Mouse (Mus musculus) bone marrow, adult 2 months (tissue): ENCODE data around the gene Krt80. TPM values are rescaled to one million over a fixed set of nuclear protein-coding genes. Genes with fewer than 3 reads are reported as not detected.

Experiments used
- H3K27ac ChIP-seq: fragments of 200-500 bp; 2 replicates; pipeline ENCODE4 v1.5.1; 2012; ENCODE audit warnings: low read depth, mild to moderate bottlenecking, control low read depth, inconsistent platforms, low read length; ENCODE audit not compliant: control insufficient read depth, poor library complexity, insufficient read depth
- H3K4me1 ChIP-seq: fragments of 200-500 bp; 2 replicates; pipeline ENCODE4 v1.6.1; 2011; ENCODE audit warnings: low read length; ENCODE audit not compliant: control insufficient read depth, insufficient read depth
- H3K4me3 ChIP-seq: fragments of 200-500 bp; replicated peaks from 2 replicates; pipeline ENCODE3; 2011; ENCODE audit warnings: mild to moderate bottlenecking, low read depth, low read length, control low read depth; ENCODE audit not compliant: control insufficient read depth
- CTCF ChIP-seq: fragments of 200-500 bp; IDR thresholded peaks from 2 replicates; pipeline ENCODE4 v1.5.1; 2011; ENCODE audit warnings: low read length, control low read depth; ENCODE audit not compliant: control insufficient read depth, insufficient read depth
- POLR2A ChIP-seq: fragments of 200-500 bp; IDR thresholded peaks from 2 replicates; pipeline ENCODE4 v1.6.1; 2011; ENCODE audit warnings: low read depth, mild to moderate bottlenecking, control low read depth, low read length, borderline replicate concordance; ENCODE audit not compliant: control insufficient read depth
- WGBS: fragments of 180-500 bp; shearing (Covaris S2); methylation state at CpG from one replicate; pipeline ENCODE4 v1.1.7; 2018; 5-methylcytosine and 5-hydroxymethylcytosine counted together
- polyA plus RNA-seq: library from polyadenylated mRNA; stranded (reverse); fragments of >200 nt; gene quantifications from 2 replicates; pipeline ENCODE4 v1.2.4, GENCODE M21; 2011; ENCODE audit warnings: low replicate concordance; ENCODE audit not compliant: missing spikeins, insufficient read depth, insufficient read length

Gene Krt80
- polyA plus RNA-seq, 1 experiment, result 3.5 TPM

DNA sequence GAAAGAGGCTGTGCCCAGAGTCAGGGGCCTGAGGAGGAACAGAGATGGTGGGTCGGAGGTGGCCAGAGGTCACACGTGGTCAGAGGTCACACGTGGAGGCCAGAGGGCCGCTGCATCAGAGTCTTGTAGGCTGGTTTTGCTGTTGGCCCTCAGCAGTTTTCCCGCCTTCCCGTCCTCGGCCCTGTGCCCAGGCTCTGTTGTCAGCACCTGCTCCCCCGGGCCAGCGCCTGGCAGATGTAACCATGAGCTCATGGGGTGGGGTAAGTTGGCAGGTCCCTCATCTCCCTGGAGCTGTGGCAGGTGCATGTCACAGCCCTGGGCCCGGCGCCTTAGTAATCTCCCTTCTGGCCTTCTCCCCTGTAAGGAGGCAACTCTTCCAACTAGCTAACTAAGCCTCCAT lies 12.8 kb upstream of the Krt80 start:
- WGBS, result 87% methylated on average over 11 of the region's 11 CpGs
- Histone ChIP-seq H3K27ac (no peak overlapping the region), H3K4me3 (no peak overlapping the region), H3K4me1 (peaks cover 13% of the 10 kb centered on the region; the same call in 1 of the 2 replicates)
- TF ChIP-seq CTCF (no peak), POLR2A (no peak)

DNA sequence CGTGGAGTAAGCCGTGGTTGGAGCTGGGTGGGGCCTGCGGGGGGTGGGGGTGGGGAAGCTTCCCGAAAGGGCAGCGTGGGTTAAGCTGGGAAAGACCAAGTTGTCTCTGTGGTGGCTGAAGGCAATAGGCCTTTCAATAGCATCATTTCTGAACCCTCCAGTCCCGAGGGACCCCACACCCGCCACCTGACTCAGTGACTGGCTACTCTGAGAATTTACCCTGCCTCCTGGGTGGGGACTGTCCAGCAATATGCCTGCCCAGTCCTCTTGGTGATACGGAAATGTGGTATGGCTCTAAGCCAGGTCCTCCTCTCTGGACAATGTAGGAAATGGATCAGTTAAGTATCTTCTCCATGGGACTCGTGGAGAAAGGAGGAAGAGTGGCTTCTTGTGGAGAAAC lies 11.8 kb upstream of the Krt80 start:
- WGBS, result 39% methylated on average over 9 of the region's 9 CpGs
- TF ChIP-seq CTCF (no peak), POLR2A (no peak)
- Histone ChIP-seq H3K4me1 (peaks cover 15% of the 10 kb centered on the region; the same call in 1 of the 2 replicates), H3K27ac (no peak overlapping the region), H3K4me3 (no peak overlapping the region)

DNA sequence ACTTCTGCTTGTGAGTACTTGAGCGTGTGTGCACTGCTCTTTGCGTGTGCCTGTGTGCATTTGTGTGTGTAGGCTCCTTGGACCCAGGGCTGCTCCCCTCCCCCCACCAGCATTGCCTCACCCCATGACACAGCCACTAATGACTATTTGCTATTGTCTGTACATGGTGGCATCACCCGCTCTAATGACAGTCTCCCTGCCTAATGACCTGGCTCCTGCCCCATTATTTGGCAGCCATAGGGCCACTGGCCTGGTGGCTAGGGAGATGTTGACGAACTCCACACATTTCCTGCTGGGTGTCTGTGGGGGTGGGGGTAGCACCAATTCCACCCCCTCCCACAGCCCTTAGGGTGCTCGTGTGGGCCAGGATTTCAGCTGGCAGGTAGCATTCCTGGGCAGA lies 8.7 kb upstream of the Krt80 start:
- 72% methylated on average over 5 of the region's 5 CpGs for WGBS
- no peak for TF ChIP-seq POLR2A
- TF ChIP-seq CTCF, result no peak
- H3K27ac ChIP-seq, result peak overlapping the region; percentile 68

DNA sequence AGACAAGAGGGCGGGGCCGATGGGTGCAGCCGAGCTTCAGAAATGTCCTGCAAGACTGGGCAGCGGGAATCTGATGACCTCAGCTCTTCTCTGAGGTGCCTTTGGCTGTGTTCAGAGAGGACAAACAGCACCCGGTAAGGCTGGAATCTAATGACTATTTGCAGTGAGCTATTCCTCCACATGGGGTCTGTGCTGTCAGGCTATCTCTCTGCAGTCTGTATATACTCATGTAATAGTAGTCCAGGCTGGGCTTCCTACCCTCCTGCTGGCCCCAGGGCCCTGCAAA lies 6.8 kb upstream of the Krt80 start:
- peaks cover 17% of the 10 kb centered on the region for H3K4me1 ChIP-seq
- no peak overlapping the region for H3K27ac ChIP-seq
- TF ChIP-seq CTCF (no peak), POLR2A (no peak)
- no peak overlapping the region for H3K4me3 ChIP-seq
- WGBS, result 53% methylated on average over 5 of the region's 5 CpGs

More for the DNA sequence above, 8.7 kb upstream of the Krt80 start:
- peaks cover 16% of the 10 kb centered on the region; the same call in 1 of the 2 replicates for H3K4me1 ChIP-seq
- H3K4me3 ChIP-seq, result no peak overlapping the region

DNA sequence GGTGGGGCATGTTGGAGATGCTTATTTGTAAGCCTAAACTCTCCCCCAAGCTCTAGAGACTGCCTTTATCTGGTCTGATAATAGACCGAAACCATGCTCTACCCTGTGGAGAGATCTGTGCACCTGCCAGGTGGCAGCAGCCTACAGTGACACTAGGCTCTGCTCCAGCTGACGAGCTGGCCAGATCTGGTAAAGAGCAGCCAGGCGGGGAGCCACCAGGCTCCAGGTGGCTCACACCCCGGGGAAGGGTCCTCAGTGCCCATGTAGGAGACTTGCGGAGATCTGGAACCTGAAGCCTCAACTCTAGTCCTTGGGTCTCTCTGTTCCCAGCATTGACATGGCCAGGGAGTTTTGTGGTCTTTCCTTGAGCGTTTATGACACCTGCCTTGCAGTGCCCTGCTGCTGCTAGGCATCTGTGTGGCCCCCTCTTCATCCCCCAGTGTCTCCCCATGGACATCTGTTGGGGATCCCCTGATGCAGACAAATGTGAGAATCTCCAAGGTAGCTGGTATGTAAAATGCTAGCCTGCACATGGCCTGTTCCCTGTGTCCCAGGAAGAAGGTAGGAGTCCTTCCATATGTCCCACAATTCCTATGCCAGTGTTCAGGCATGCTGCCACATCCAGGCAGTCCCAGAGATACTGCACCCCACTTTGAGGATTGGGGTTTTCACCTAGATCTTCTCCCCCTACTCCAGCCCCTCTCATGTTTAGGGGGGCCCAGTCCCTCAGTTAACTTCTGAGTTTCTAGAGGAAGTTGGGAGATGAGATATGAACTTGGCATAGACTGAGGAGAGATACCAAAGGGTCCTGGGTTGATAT lies 6.2 kb upstream of the Krt80 start:
- Histone ChIP-seq H3K4me1 (peaks cover 21% of the 10 kb centered on the region), H3K4me3 (no peak overlapping the region), H3K27ac (peak overlapping the region; percentile 75)
- TF ChIP-seq POLR2A (no peak), CTCF (no peak)
- 47% methylated on average over 6 of the region's 6 CpGs for WGBS

DNA sequence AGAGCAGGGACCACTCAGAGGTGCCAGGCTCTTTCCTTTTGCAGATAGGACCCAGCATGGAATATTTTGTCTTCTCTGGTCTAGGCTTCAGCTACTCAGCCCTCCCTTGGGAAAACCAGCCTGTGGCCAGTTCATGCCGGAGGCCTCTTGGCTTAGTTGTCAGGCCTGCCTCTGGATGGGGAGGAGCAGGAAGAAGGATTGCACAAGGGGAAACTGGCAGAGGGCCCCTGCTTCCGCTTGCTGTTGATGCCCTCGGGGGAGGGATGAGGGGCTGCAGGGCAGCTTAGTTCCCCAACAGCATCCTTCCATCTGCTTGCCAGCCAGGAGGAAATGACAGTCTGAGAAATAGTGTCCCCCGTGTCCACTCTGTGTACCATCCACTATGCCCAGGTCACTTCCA lies 4.9 kb upstream of the Krt80 start:
- TF ChIP-seq CTCF (no peak), POLR2A (no peak)
- H3K27ac ChIP-seq, result peak overlapping the region; percentile 76
- peaks cover 21% of the 10 kb centered on the region for H3K4me1 ChIP-seq
- no peak overlapping the region for H3K4me3 ChIP-seq
- WGBS, result 4% methylated on average over 4 of the region's 4 CpGs

DNA sequence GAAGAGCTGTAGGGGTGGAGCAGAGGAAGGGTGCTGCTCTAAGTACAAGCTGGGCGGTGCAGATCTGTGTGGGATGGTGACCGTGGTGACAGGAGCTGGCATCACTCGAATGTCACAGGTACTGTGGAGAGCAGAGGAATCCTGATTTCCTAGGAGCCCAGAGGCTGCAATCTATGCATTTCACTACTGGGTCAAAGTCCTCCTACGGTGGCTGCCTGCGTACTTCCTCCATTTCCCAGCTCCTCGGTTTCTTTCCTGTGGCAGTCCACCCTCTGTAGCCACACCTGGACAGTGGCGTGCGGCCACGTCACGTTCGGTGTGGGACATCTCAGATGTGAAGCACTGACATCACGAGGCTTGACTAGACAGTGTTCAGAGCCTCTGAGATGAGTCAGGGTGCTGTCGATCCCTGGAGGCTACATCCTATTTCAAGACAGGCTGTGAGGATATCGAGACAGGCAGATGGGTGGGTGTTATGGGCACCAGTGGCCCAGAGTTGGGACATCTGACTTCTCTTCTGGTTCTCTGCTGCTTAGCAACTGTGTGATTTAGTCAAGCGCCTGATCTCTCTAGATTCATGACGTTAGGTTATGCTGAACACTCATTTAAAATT lies 3.4 kb upstream of the Krt80 start:
- no peak for TF ChIP-seq POLR2A
- no peak for TF ChIP-seq CTCF
- 31% methylated on average over 16 of the region's 16 CpGs for WGBS
- Histone ChIP-seq H3K4me1 (peaks cover 13% of the 10 kb centered on the region), H3K27ac (peak overlapping the region; percentile 76), H3K4me3 (peak overlapping the region; percentile 36)

DNA sequence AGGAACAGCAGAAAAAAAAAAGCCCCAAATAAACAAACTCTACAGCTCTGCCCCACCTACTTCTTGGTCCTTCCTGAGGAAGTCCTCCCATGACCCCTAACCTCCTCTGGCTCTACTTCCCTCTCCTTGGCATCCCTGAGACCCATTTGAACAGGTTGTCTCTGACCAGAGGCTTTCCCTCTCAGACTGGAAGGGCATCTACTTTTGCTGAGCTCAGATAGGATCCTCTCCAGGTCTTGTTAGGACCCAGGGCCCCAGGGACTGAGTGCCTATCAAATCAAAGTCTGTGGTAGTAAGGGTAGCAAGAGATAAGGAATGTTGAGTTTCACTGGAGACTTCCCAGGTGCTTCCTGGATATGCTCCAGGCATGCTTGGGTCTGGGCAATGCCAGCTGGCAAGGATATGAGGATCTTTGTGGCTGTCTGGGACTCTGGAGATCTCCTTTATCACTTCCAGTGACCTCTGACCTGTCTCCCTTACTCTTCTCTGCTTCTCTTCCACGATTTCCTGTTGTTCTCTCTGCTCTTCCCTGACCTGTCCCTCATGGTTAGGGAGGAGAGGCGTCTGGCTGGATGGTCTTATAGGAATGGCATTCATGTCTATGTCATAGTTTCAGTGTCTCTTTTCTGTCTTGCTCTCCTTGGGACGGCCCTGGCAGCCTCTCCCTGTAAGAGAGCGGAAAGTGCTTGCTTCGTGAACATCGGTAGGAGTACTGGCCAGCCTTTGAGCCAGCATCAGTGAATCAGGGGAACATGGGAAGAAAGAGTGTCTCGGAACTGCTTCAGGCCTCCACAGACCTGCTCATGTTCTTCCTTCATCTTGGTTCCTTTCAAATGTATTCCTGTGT lies 2.4 kb upstream of the Krt80 start:
- Histone ChIP-seq H3K4me3 (no peak overlapping the region), H3K27ac (peak overlapping the region; percentile 76), H3K4me1 (peaks cover 13% of the 10 kb centered on the region)
- 73% methylated on average over 7 of the region's 7 CpGs for WGBS
- TF ChIP-seq CTCF (no peak), POLR2A (no peak)
